Mouse (Mus musculus): ENCODE data around the gene Defb20. TPM values are rescaled to one million over a fixed set of nuclear protein-coding genes. Genes with fewer than 3 reads are reported as not detected.

Defb20 gene
- total and polyA plus RNA-seq, 2 experiments from 2014 or later: not detected

- no peak for TF ChIP-seq CTCF (IDR thresholded peaks at IDR 0.05; ENCODE audit: low read depth)
- Histone ChIP-seq H3K27ac (ENCODE audit: low read depth, low read length) (no peak overlapping the region), H3K9ac (no peak overlapping the region), H3K36me3 (ENCODE audit: insufficient read depth) (no peaks in the 10 kb centered on the region), H3K9me3 (ENCODE audit: low read length) (no peaks in the 10 kb centered on the region), H3K4me1 (ENCODE audit: insufficient read depth) (0 out of 2 replicates have a peak, but pooled peaks cover 4% of the 10 kb centered on the region), H3K4me3 (ENCODE audit: low read depth, low read length) (no peak overlapping the region), H3K27me3 (ENCODE audit: insufficient read depth, low read length) (no peaks in the 10 kb centered on the region), H3K4me2 (ENCODE audit: low read depth) (no peak overlapping the region)
- 80% methylated on average over 4 of the region's 4 CpGs for WGBS
- no peak for DNase-seq
- ATAC-seq: no peak
Observed at GRCm38 (mm10) chr2:152442322-152442721, 34.5 kb upstream of the Defb20 start.

GRCm38 (mm10) chr2:152443281-152443680 lies 33.6 kb upstream of the Defb20 start:
- Histone ChIP-seq H3K4me3 (ENCODE audit: low read depth, low read length) (no peak overlapping the region), H3K36me3 (ENCODE audit: insufficient read depth) (no peaks in the 10 kb centered on the region), H3K4me1 (ENCODE audit: insufficient read depth) (0 out of 2 replicates have a peak, but pooled peaks cover 4% of the 10 kb centered on the region), H3K27me3 (ENCODE audit: insufficient read depth, low read length) (no peaks in the 10 kb centered on the region), H3K27ac (ENCODE audit: low read depth, low read length) (no peak overlapping the region), H3K9ac (no peak overlapping the region), H3K4me2 (ENCODE audit: low read depth) (no peak overlapping the region), H3K9me3 (ENCODE audit: low read length) (no peaks in the 10 kb centered on the region)
- no peak for TF ChIP-seq CTCF (IDR thresholded peaks at IDR 0.05; ENCODE audit: low read depth)
- ATAC-seq (no peak), DNase-seq (peak; percentile 67)
- 65% methylated on average over 8 of the region's 8 CpGs for WGBS

- Histone ChIP-seq H3K27ac (ENCODE audit: low read depth, low read length) (no peak overlapping the region), H3K4me3 (ENCODE audit: low read depth, low read length) (no peak overlapping the region), H3K4me2 (ENCODE audit: low read depth) (no peak overlapping the region), H3K4me1 (ENCODE audit: insufficient read depth) (0 out of 2 replicates have a peak, but pooled peaks cover 4% of the 10 kb centered on the region), H3K9me3 (ENCODE audit: low read length) (no peaks in the 10 kb centered on the region), H3K27me3 (ENCODE audit: insufficient read depth, low read length) (no peaks in the 10 kb centered on the region), H3K36me3 (ENCODE audit: insufficient read depth) (no peaks in the 10 kb centered on the region), H3K9ac (no peak overlapping the region)
- 78% methylated on average over 2 of the region's 2 CpGs for WGBS
- no peak for TF ChIP-seq CTCF (IDR thresholded peaks at IDR 0.05; ENCODE audit: low read depth)
- DNase-seq (no peak), ATAC-seq (no peak)
Observed at GRCm38 (mm10) chr2:152446642-152447041, 30.2 kb upstream of the Defb20 start.

GRCm38 (mm10) chr2:152447461-152447860 lies 29.4 kb upstream of the Defb20 start:
- H3K4me3 ChIP-seq (ENCODE audit: low read depth, low read length): no peak overlapping the region
- no peak overlapping the region for H3K9ac ChIP-seq
- no peak for TF ChIP-seq CTCF (IDR thresholded peaks at IDR 0.05; ENCODE audit: low read depth)
- DNase-seq (no peak), ATAC-seq (no peak)
- H3K27ac ChIP-seq (ENCODE audit: low read depth, low read length): no peak overlapping the region
- no peaks in the 10 kb centered on the region for H3K36me3 ChIP-seq (ENCODE audit: insufficient read depth)
- no peaks in the 10 kb centered on the region for H3K27me3 ChIP-seq (ENCODE audit: insufficient read depth, low read length)
- H3K9me3 ChIP-seq (ENCODE audit: low read length): no peaks in the 10 kb centered on the region
- 39% methylated on average over 5 of the region's 5 CpGs for WGBS
- H3K4me1 ChIP-seq (ENCODE audit: insufficient read depth): 0 out of 2 replicates have a peak, but pooled peaks cover 4% of the 10 kb centered on the region
- no peak overlapping the region for H3K4me2 ChIP-seq (ENCODE audit: low read depth)

- peak; percentile 82 for DNase-seq
- H3K27ac ChIP-seq (ENCODE audit: low read depth, low read length): no peak overlapping the region
- H3K9me3 ChIP-seq (ENCODE audit: low read length): no peaks in the 10 kb centered on the region
- H3K4me2 ChIP-seq (ENCODE audit: low read depth): no peak overlapping the region
- 3% methylated on average over 5 of the region's 5 CpGs for WGBS
- no peak overlapping the region for H3K4me3 ChIP-seq (ENCODE audit: low read depth, low read length)
- peak; percentile 79 for TF ChIP-seq CTCF (IDR thresholded peaks at IDR 0.05; ENCODE audit: low read depth)
- H3K27me3 ChIP-seq (ENCODE audit: insufficient read depth, low read length): no peaks in the 10 kb centered on the region
- H3K36me3 ChIP-seq (ENCODE audit: insufficient read depth): no peaks in the 10 kb centered on the region
- no peaks in the 10 kb centered on the region for H3K4me1 ChIP-seq (ENCODE audit: insufficient read depth)
- H3K9ac ChIP-seq: no peak overlapping the region
- ATAC-seq: peak; percentile 65
Observed at GRCm38 (mm10) chr2:152450241-152450640, 26.6 kb upstream of the Defb20 start.

- no peak overlapping the region for H3K4me3 ChIP-seq (ENCODE audit: low read depth, low read length)
- ATAC-seq (no peak), DNase-seq (no peak)
- H3K4me1 ChIP-seq (ENCODE audit: insufficient read depth): no peaks in the 10 kb centered on the region
- TF ChIP-seq CTCF (IDR thresholded peaks at IDR 0.05; ENCODE audit: low read depth): 0 out of 2 replicates have a peak, but pooled peaks have one; percentile 2
- no peaks in the 10 kb centered on the region for H3K9me3 ChIP-seq (ENCODE audit: low read length)
- H3K27me3 ChIP-seq (ENCODE audit: insufficient read depth, low read length): no peaks in the 10 kb centered on the region
- H3K4me2 ChIP-seq (ENCODE audit: low read depth): no peak overlapping the region
- no peaks in the 10 kb centered on the region for H3K36me3 ChIP-seq (ENCODE audit: insufficient read depth)
- WGBS: 77% methylated on average over 4 of the region's 4 CpGs
- H3K9ac ChIP-seq: no peak overlapping the region
- H3K27ac ChIP-seq (ENCODE audit: low read depth, low read length): no peak overlapping the region
Observed at GRCm38 (mm10) chr2:152452101-152452781, 24.6 kb upstream of the Defb20 start.

GRCm38 (mm10) chr2:152459241-152459640 lies 17.6 kb upstream of the Defb20 start:
- Histone ChIP-seq H3K4me1 (ENCODE audit: insufficient read depth) (no peaks in the 10 kb centered on the region), H3K27me3 (ENCODE audit: insufficient read depth, low read length) (no peaks in the 10 kb centered on the region), H3K27ac (ENCODE audit: low read depth, low read length) (no peak overlapping the region), H3K4me2 (ENCODE audit: low read depth) (no peak overlapping the region), H3K4me3 (ENCODE audit: low read depth, low read length) (no peak overlapping the region), H3K9ac (no peak overlapping the region), H3K9me3 (ENCODE audit: low read length) (no peaks in the 10 kb centered on the region), H3K36me3 (ENCODE audit: insufficient read depth) (no peaks in the 10 kb centered on the region)
- ATAC-seq (no peak), DNase-seq (no peak)
- 56% methylated on average over 13 of the region's 13 CpGs for WGBS
- TF ChIP-seq CTCF (IDR thresholded peaks at IDR 0.05; ENCODE audit: low read depth): no peak

All from forebrain, postnatal 0 days (tissue).